Mouse (Mus musculus): ENCODE measurements around the gene Stat5b. TPM values are rescaled to one million over a fixed set of nuclear protein-coding genes. Genes with fewer than 3 reads are reported as not detected.

The Stat5b gene
- polyA plus RNA-seq, 2 experiments: 22.1 to 24.4 TPM

DNA sequence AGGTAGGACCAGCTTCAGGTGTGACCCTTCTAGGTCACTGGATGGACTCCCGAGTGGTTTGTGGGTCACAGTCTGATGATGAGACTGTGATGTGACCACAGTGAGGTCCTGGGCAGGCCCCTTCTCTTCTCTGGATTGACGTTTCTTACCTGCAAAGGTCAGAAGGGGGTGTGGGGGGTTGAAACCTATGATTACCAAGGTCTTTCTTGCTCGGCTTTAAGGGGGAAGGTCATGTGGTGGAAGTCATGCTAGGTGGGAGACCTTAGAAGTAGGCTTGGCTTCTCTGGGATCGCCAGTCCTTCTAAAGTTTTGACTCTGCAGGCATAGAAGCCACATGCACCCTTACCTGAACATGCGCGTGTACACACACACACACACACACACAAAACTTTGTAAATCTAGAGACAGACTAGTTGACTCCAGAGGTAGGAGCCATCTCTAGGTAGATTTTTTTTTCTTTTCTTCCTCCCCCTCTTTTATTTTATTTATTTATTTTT lies 9.1 kb upstream of the Stat5b start:
- ATAC-seq (ENCODE audit: low FRiP score, low read depth): no peak
- no peak overlapping the region for H3K27ac ChIP-seq (replicated peaks; ENCODE audit: low read depth, low read length)

DNA sequence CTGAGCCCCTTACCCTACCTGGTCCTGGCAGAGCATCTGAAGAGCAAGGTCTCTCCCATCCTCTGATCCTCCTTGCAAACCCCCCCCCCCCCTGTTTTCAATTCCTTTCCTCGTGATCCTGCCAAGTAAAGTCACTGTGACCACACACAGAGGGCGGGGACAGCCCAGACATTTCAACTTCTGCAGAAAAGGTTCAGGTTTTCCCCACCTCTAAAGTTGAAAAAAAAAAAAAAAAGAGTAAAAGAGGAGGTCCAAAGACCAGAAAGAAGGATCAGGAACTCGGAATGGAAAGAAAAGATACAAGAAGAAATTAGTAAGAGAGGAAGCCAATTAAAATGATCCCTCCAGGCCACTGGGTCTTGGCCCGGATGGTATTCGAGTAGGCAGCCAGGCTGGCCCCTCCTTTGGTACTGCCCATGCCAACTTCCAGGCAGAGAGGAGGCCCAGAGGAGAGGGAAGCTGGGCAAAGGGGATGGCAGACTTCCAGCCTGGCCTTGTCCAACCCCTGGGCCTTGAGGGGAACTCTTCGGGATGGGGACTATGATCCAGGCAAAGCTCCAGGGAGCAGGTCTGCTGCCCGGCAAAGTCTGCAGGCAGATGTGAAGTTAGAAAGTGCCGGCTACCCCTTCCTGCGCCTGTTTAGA lies 8.5 kb upstream of the Stat5b start, which contains the start of gene Stat5a:
TSS of gene Stat5a (plus strand) at position 417 of the 644 bp plus-strand sequence.
- Histone ChIP-seq H3K36me3 (ENCODE audit: control insufficient read depth, insufficient read depth, low read length) (no peaks in the 10 kb centered on the region), H3K4me3 (replicated peaks; ENCODE audit: low read length) (peak within 1 kb of the TSS; percentile 47), H3K9ac (ENCODE audit: low read depth, low read length, severe bottlenecking) (peak within 1 kb of the TSS; percentile 56), H3K9me3 (ENCODE audit: control insufficient read depth, low read length) (no peaks in the 10 kb centered on the region), H3K27me3 (ENCODE audit: control insufficient read depth, insufficient read depth, low read length) (peaks cover 19% of the 10 kb centered on the region; the same call in 1 of the 2 replicates), H3K4me1 (ENCODE audit: control insufficient read depth, insufficient read depth, low read length) (peaks cover 4% of the 10 kb centered on the region; the same call in 1 of the 2 replicates), H3K27ac (replicated peaks; ENCODE audit: low read depth, low read length) (no peak within 1 kb of the TSS), H3K4me2 (replicated peaks; ENCODE audit: low read depth, low read length, severe bottlenecking) (peak within 1 kb of the TSS; percentile 71)
- TF ChIP-seq POLR2A (IDR thresholded peaks at IDR 0.05; ENCODE audit: borderline replicate concordance, extremely low read depth, insufficient read depth, insufficient read length): no peak
- DNase-seq (ENCODE audit: low spot score): no peak
- no peak for ATAC-seq (ENCODE audit: low FRiP score, low read depth)
- 56% methylated on average over 9 of the region's 9 CpGs for WGBS

More for the DNA sequence above, 9.1 kb upstream of the Stat5b start:
- Histone ChIP-seq H3K4me3 (replicated peaks; ENCODE audit: low read length) (peak overlapping the region; percentile 47), H3K9me3 (ENCODE audit: control insufficient read depth, low read length) (no peaks in the 10 kb centered on the region), H3K4me2 (replicated peaks; ENCODE audit: low read depth, low read length, severe bottlenecking) (peak overlapping the region; percentile 71), H3K27me3 (ENCODE audit: control insufficient read depth, insufficient read depth, low read length) (peaks cover 19% of the 10 kb centered on the region; the same call in 1 of the 2 replicates), H3K4me1 (ENCODE audit: control insufficient read depth, insufficient read depth, low read length) (peaks cover 4% of the 10 kb centered on the region; the same call in 1 of the 2 replicates), H3K36me3 (ENCODE audit: control insufficient read depth, insufficient read depth, low read length) (no peaks in the 10 kb centered on the region), H3K9ac (ENCODE audit: low read depth, low read length, severe bottlenecking) (peak overlapping the region; percentile 56)
- WGBS: 37% methylated on average over 6 of the region's 6 CpGs
- TF ChIP-seq POLR2A (IDR thresholded peaks at IDR 0.05; ENCODE audit: borderline replicate concordance, extremely low read depth, insufficient read depth, insufficient read length): no peak
- no peak for DNase-seq (ENCODE audit: low spot score)

DNA sequence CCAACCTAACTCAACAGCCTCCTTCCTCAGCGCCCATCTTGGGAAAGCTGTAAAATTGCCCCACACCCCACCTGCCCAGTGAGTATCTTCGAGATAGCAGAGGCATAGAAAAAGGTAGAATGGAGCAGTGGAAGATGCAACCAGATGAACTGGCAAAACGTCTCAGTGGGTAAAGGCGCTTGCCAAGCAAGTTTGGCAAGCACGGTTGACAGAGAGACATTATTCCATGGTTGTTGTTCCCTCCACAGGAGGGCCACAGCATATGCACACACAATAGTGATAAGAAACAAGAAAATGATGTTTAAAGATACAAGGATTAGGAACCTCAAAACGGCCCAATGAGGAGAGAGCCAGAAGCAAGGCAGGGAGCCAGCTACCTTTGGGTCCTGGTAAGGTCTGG lies 7.4 kb upstream of the Stat5b start:
- peaks cover 4% of the 10 kb centered on the region; the same call in 1 of the 2 replicates for H3K4me1 ChIP-seq (ENCODE audit: control insufficient read depth, insufficient read depth, low read length)
- ATAC-seq (ENCODE audit: low FRiP score, low read depth) (no peak), DNase-seq (ENCODE audit: low spot score) (no peak)
- no peak overlapping the region for H3K27ac ChIP-seq (replicated peaks; ENCODE audit: low read depth, low read length)
- H3K4me2 ChIP-seq (replicated peaks; ENCODE audit: low read depth, low read length, severe bottlenecking): no peak overlapping the region
- H3K36me3 ChIP-seq (ENCODE audit: control insufficient read depth, insufficient read depth, low read length): no peaks in the 10 kb centered on the region
- H3K4me3 ChIP-seq (replicated peaks; ENCODE audit: low read length): no peak overlapping the region
- 65% methylated on average over 6 of the region's 6 CpGs for WGBS
- H3K9me3 ChIP-seq (ENCODE audit: control insufficient read depth, low read length): no peaks in the 10 kb centered on the region
- peaks cover 19% of the 10 kb centered on the region; the same call in 1 of the 2 replicates for H3K27me3 ChIP-seq (ENCODE audit: control insufficient read depth, insufficient read depth, low read length)
- TF ChIP-seq POLR2A (IDR thresholded peaks at IDR 0.05; ENCODE audit: borderline replicate concordance, extremely low read depth, insufficient read depth, insufficient read length): no peak
- no peak overlapping the region for H3K9ac ChIP-seq (ENCODE audit: low read depth, low read length, severe bottlenecking)

DNA sequence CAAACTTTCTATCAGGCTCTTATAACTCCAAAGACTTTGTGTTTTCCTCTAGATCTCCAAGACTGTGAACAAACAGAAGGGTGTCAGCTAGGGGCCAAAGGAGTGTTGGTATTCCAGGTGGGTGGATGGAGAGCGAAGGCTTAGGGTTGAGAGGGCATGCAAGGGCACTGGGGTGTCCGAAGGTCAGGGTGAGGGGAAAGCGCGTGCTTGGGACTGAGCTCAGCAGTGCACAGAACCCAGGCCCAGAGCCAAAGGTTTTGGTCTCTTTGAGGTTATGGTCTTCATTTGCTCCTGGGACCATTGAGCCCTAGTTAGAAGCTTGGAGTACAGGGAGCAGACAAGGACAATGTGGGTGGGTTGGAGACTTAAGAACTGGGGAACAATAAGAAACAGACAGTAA lies 4.7 kb upstream of the Stat5b start:
- H3K27me3 ChIP-seq (ENCODE audit: control insufficient read depth, insufficient read depth, low read length): peaks cover 4% of the 10 kb centered on the region; the same call in 1 of the 2 replicates
- WGBS: 79% methylated on average over 4 of the region's 4 CpGs
- DNase-seq (ENCODE audit: low spot score): no peak

DNA sequence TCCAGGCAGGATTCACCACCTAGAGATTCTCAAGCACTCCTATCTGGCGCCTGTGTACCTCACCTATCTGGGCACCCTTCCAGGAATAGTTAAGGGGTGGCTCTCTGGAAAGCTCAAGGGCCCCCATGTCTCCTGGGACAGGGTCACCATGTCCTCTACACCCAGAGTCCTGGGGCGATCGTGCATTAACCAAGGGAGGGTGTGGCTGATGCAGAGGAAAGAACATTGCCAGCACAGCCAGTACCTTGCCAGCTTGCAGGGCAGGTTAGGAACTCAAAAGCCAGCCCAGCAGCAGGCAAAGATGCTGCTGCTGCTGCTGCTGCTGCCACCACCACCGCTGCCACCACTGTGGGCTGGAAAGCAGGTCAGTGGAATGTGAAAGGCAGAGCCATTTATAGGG lies 3.7 kb upstream of the Stat5b start:
- 40% methylated on average over 4 of the region's 4 CpGs for WGBS

More for the DNA sequence above, 4.7 kb upstream of the Stat5b start:
- Histone ChIP-seq H3K4me2 (replicated peaks; ENCODE audit: low read depth, low read length, severe bottlenecking) (no peak overlapping the region), H3K9ac (ENCODE audit: low read depth, low read length, severe bottlenecking) (no peak overlapping the region), H3K4me3 (replicated peaks; ENCODE audit: low read length) (no peak overlapping the region), H3K27ac (replicated peaks; ENCODE audit: low read depth, low read length) (no peak overlapping the region), H3K36me3 (ENCODE audit: control insufficient read depth, insufficient read depth, low read length) (no peaks in the 10 kb centered on the region), H3K4me1 (ENCODE audit: control insufficient read depth, insufficient read depth, low read length) (0 out of 2 replicates have a peak, but pooled peaks cover 5% of the 10 kb centered on the region), H3K9me3 (ENCODE audit: control insufficient read depth, low read length) (no peaks in the 10 kb centered on the region)
- no peak for ATAC-seq (ENCODE audit: low FRiP score, low read depth)
- TF ChIP-seq POLR2A (IDR thresholded peaks at IDR 0.05; ENCODE audit: borderline replicate concordance, extremely low read depth, insufficient read depth, insufficient read length): no peak

More for the DNA sequence above, 3.7 kb upstream of the Stat5b start:
- no peak for TF ChIP-seq POLR2A (IDR thresholded peaks at IDR 0.05; ENCODE audit: borderline replicate concordance, extremely low read depth, insufficient read depth, insufficient read length)
- DNase-seq (ENCODE audit: low spot score) (no peak), ATAC-seq (ENCODE audit: low FRiP score, low read depth) (no peak)
- Histone ChIP-seq H3K36me3 (ENCODE audit: control insufficient read depth, insufficient read depth, low read length) (no peaks in the 10 kb centered on the region), H3K9ac (ENCODE audit: low read depth, low read length, severe bottlenecking) (no peak overlapping the region), H3K27ac (replicated peaks; ENCODE audit: low read depth, low read length) (no peak overlapping the region), H3K4me2 (replicated peaks; ENCODE audit: low read depth, low read length, severe bottlenecking) (no peak overlapping the region), H3K9me3 (ENCODE audit: control insufficient read depth, low read length) (no peaks in the 10 kb centered on the region), H3K27me3 (ENCODE audit: control insufficient read depth, insufficient read depth, low read length) (peaks cover 2% of the 10 kb centered on the region; the same call in 1 of the 2 replicates), H3K4me3 (replicated peaks; ENCODE audit: low read length) (no peak overlapping the region), H3K4me1 (ENCODE audit: control insufficient read depth, insufficient read depth, low read length) (0 out of 2 replicates have a peak, but pooled peaks cover 7% of the 10 kb centered on the region)
